Mouse (Mus musculus) lung, postnatal 0 days (tissue): Measurements from ENCODE around the gene Plagl1.

Experiments
- CTCF ChIP-seq: IDR thresholded peaks from 2 replicates; pipeline ENCODE4 v1.5.1; 2016; ENCODE audit warnings: antibody characterized with exemption, mild to moderate bottlenecking
- EP300 ChIP-seq: IDR thresholded peaks from 2 replicates; pipeline ENCODE4 v1.6.1; 2016; ENCODE audit warnings: antibody characterized with exemption, mild to moderate bottlenecking, control low read depth

DNA sequence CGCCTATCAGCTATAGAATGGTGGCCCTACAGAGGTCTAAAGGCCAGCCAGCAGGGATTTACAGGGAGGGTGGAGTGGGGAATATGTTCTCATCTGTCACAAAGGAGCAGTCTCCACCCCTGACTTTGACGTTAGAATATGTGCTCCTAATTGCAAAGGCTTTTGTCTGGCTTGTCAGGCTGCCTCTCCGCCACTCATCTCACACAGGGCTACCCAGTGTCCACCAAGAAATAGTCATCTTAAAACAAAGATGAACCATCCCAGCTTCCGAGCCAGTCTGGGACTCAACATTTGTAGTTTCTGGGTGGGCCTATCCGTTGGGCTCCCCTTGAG is 58.4 kb downstream of the Plagl1 start:
- no peak for TF ChIP-seq CTCF
- no peak; the same call in 1 of the 2 replicates for TF ChIP-seq EP300
